ENCODE assay signal across 9 mouse cellular contexts in the genomic region with DNA sequence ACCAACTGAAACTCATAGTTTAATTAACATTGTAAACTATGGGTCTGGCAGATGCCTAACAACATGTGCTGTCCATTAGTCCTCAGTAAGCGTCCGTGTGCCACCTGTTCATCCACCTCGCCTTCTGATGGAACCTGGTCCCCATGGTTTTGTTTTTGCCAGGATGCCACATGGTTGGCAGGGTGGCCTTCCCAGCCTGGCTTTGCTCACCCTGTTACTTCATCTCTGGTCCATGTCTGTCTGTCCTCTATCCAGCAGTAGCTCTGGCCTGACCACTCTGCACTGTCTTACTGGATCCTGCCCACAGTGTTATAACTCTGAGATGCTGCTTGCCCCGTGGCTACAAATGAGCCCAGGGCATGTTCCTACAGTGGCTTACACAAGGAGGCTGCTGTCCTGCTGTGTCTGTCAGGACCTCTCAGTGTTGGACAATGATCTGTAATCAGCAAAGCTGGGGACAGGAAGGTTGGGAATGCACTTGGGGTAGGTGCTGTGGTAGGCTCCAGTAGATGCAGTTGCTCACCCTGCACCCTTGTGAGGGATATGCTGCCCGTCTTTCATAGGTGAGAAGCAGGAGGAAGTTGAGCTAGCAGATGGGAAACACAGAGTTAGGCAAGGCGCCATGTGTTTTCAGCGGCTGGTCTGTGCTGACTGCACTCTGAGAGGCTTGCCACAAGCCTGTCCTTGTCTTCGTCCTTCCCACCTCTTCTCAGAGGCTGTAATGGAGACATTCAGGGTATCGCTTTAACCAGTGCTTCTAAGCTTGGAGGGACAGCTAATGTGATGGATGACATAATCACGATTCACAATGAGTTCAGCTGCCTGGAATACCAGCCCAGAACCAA.
DNase-seq lines count a peak whose midpoint lies in the region; TF ChIP-seq lines count a peak whose summit lies in the region.
"Had no signal": no experiment of that assay in that cellular context is flagged by ENCODE, and none has a peak within 500 bp of the region (broad histone marks: within the 10 kb centered on the region; RNA-seq: fewer than 3 reads in every experiment).

No protein-coding gene starts in this region.

- peak; percentile 15 to 24 for DNase-seq in heart, adult 18-20 months
- no peak for DNase-seq in heart, postnatal 36 days
- peak; percentile 49 for DNase-seq in layer of hippocampus, adult 9-10 months (ENCODE audit: low spot score)
- DNase-seq in right cerebral cortex, postnatal 36 days (ENCODE audit: low spot score in 2 of 2), result peak; percentile 40 to 54
- DNase-seq in urinary bladder, postnatal 4 days (ENCODE audit: low spot score in 2 of 2), result no peak
- DNase-seq in yolk sac, embryonic 10.5 days (ENCODE audit: low spot score), result no peak
- DNase-seq in kidney, adult 9 months, result no peak

- TF ChIP-seq POLR2A in cortical plate, adult 2 months (IDR thresholded peaks at IDR 0.05; ENCODE audit: extremely low read depth, insufficient read depth, low read length), result no peak

- intact Hi-C loops in heart, postnatal 36 days (cut with DNase I), result no loop called here

- no peak overlapping the region for H3K4me3 ChIP-seq in cortical plate, adult 2 months (ENCODE audit: insufficient read depth, low read length)
- H3K4me3 ChIP-seq: limb, embryonic 12.5 days had no signal

- no peak for TF ChIP-seq CTCF in cortical plate, adult 2 months (IDR thresholded peaks at IDR 0.05; ENCODE audit: extremely low read depth, insufficient read depth, low read length)

- peaks cover 16% of the 10 kb centered on the region for H3K4me1 ChIP-seq in cortical plate, adult 2 months (ENCODE audit: control insufficient read depth, insufficient read depth, low read length)
- H3K4me1 ChIP-seq: limb, embryonic 12.5 days had no signal

- 0 out of 2 replicates have a peak overlapping the region, but pooled peaks have one; percentile 45 for H3K27ac ChIP-seq in cortical plate, adult 2 months (ENCODE audit: insufficient read depth, low read length)
- H3K27ac ChIP-seq: limb, embryonic 12.5 days had no signal

Comparison
In these comparisons a context has a peak if more than half of its experiments do, and no peak if none do; other contexts are left out.
1. DNase-seq: peak in heart, adult 18-20 months (2 of 2), layer of hippocampus, adult 9-10 months (single experiment) and right cerebral cortex, postnatal 36 days (2 of 2); none in heart, postnatal 36 days (0 of 2), urinary bladder, postnatal 4 days (0 of 2), yolk sac, embryonic 10.5 days (single experiment) and kidney, adult 9 months (single experiment).